Mouse (Mus musculus) intestine, embryonic 16.5 days (tissue): ENCODE results near the gene Btg2. TPM values are rescaled to one million over a fixed set of nuclear protein-coding genes. Genes with fewer than 3 reads are reported as not detected.

Source experiments
- ATAC-seq: fragments of 200-750 bp; cut with Nextera tagmentation; 2 replicates; pipeline ENCODE4 v1.8.0; 2017; ENCODE audit warnings: moderate TSS enrichment, moderate library complexity
- H3K27ac ChIP-seq: fragments of 300-500 bp; sonication (generic); 2 replicates; pipeline ENCODE4 v1.5.1; 2014; ENCODE audit warnings: mild to moderate bottlenecking, low read length
- H3K27me3 ChIP-seq: fragments of 300-500 bp; sonication (generic); replicated peaks from 2 replicates; pipeline ENCODE4 v1.6.1; 2014; ENCODE audit warnings: low read length, control low read depth, mixed read lengths; ENCODE audit not compliant: control insufficient read depth, insufficient read depth
- H3K36me3 ChIP-seq: fragments of 300-500 bp; sonication (generic); 2 replicates; pipeline ENCODE4 v1.6.1; 2014; ENCODE audit warnings: low read length, control low read depth; ENCODE audit not compliant: control insufficient read depth, insufficient read depth
- H3K4me1 ChIP-seq: fragments of 300-500 bp; sonication (generic); 2 replicates; pipeline ENCODE4 v1.6.1; 2014; ENCODE audit warnings: low read length, control low read depth, mixed read lengths; ENCODE audit not compliant: control insufficient read depth, insufficient read depth
- H3K4me2 ChIP-seq: fragments of 300-500 bp; sonication (generic); 2 replicates; pipeline ENCODE4 v1.6.1; 2014; ENCODE audit warnings: low read depth, low read length, control low read depth
- H3K4me3 ChIP-seq: fragments of 300-500 bp; sonication (generic); 2 replicates; pipeline ENCODE4 v1.5.1; 2014; ENCODE audit warnings: mild to moderate bottlenecking, low read length
- H3K9ac ChIP-seq: fragments of 300-500 bp; sonication (generic); 2 replicates; pipeline ENCODE4 v1.6.1; 2014; ENCODE audit warnings: low read depth, low read length
- H3K9me3 ChIP-seq: fragments of 300-500 bp; sonication (generic); 2 replicates; pipeline ENCODE4 v1.6.1; 2016; ENCODE audit warnings: low read length, control low read depth; ENCODE audit not compliant: control insufficient read depth
- WGBS: fragments of 180-500 bp; shearing (Covaris S2); extraction: QIAGEN DNeasy Blood & Tissue Kit; methylation state at CpG from one replicate; pipeline ENCODE4 v1.1.7; 2014; 5-methylcytosine and 5-hydroxymethylcytosine counted together
- polyA plus RNA-seq: library from polyadenylated mRNA; unstranded; fragments of >200 nt; fragmentation: Nextera tagmentation; extraction: Ambion mirVana; gene quantifications from 2 replicates; pipeline ENCODE4 v1.2.1, GENCODE M21; 2015

Gene Btg2
- polyA plus RNA-seq, 1 experiment from 2014 or later, result 42.9 TPM

DNA sequence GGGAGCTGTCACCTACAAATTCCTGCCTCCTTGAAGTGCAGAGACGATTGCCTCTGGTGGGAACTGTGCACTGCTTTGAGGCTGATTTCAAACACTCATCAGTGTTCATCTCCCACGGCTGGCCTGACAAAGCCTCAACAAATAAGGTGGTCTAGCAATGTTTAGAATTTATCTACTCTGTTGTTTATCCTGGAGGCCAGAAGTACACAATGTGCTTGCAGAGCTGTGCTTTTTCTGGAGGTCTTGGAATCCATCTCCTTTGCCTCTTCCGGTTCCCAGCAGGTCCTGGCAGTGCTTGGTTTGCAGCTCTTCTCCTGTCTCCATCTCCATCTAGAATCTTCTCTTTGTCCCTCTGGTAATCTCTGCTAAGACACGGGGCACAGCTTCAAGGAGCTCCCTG lies 22.6 kb downstream of the Btg2 start:
- Histone ChIP-seq H3K4me2 (no peak overlapping the region), H3K4me3 (no peak overlapping the region), H3K9ac (no peak overlapping the region), H3K36me3 (no peaks in the 10 kb centered on the region), H3K27ac (peak overlapping the region; percentile 75), H3K9me3 (no peaks in the 10 kb centered on the region), H3K4me1 (peaks cover 32% of the 10 kb centered on the region), H3K27me3 (no peaks in the 10 kb centered on the region)
- no peak for ATAC-seq
- WGBS, result 51% methylated on average over 4 of the region's 4 CpGs

- Histone ChIP-seq H3K27me3 (no peaks in the 10 kb centered on the region), H3K9me3 (no peaks in the 10 kb centered on the region), H3K36me3 (no peaks in the 10 kb centered on the region), H3K27ac (peak overlapping the region; percentile 75), H3K9ac (0 out of 2 replicates have a peak overlapping the region, but pooled peaks have one; percentile 9), H3K4me2 (peak overlapping the region; percentile 29), H3K4me3 (no peak overlapping the region), H3K4me1 (peaks cover 28% of the 10 kb centered on the region)
- WGBS, result 80% methylated on average over 9 of the region's 9 CpGs
- ATAC-seq, result peak; percentile 4; the same call in 1 of the 2 replicates
These were observed 23.2 kb downstream of the Btg2 start for GRCm38 (mm10) chr1:134055666-134056245.

DNA sequence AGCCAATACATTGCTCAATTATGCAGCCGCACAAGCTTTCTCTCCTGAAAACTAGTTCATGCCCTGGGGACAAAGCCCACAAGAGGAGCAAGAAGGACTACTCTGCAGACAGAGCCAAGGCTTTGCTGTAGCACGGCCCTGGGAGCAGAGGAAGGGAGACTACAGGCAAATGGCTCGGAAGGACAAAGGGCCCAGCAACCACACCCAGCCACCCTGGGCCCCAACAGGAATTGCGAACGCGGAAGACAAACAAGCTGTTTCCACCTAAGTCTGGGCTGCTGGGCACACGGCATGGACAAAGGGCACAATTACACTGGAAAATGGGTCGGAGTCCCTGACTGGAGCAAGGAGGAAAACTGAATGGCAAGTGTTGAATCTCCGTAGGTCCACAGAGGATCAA lies 23.9 kb downstream of the Btg2 start:
- Histone ChIP-seq H3K36me3 (no peaks in the 10 kb centered on the region), H3K9me3 (no peaks in the 10 kb centered on the region), H3K4me1 (peaks cover 22% of the 10 kb centered on the region), H3K27ac (peak overlapping the region; percentile 75), H3K9ac (peak overlapping the region; percentile 9; the same call in 1 of the 2 replicates), H3K4me2 (peak overlapping the region; percentile 29), H3K27me3 (no peaks in the 10 kb centered on the region), H3K4me3 (no peak overlapping the region)
- WGBS, result 57% methylated on average over 9 of the region's 9 CpGs
- ATAC-seq, result peak; percentile 81

- H3K36me3 ChIP-seq, result no peaks in the 10 kb centered on the region
- no peak overlapping the region for H3K9ac ChIP-seq
- H3K27me3 ChIP-seq, result no peaks in the 10 kb centered on the region
- no peaks in the 10 kb centered on the region for H3K9me3 ChIP-seq
- H3K4me3 ChIP-seq, result no peak overlapping the region
- H3K4me2 ChIP-seq, result no peak overlapping the region
- no peak overlapping the region for H3K27ac ChIP-seq
- H3K4me1 ChIP-seq, result peaks cover 18% of the 10 kb centered on the region
- WGBS, result 5% methylated on average over 6 of the region's 6 CpGs
- no peak for ATAC-seq
These were observed 25.7 kb downstream of the Btg2 start for GRCm38 (mm10) chr1:134053207-134053606.

GRCm38 (mm10) chr1:134049542-134049941 lies 29.4 kb downstream of the Btg2 start:
- 74% methylated on average over 6 of the region's 6 CpGs for WGBS
- ATAC-seq, result no peak
- Histone ChIP-seq H3K4me2 (no peak overlapping the region), H3K9me3 (no peaks in the 10 kb centered on the region), H3K27me3 (no peaks in the 10 kb centered on the region), H3K9ac (no peak overlapping the region), H3K4me3 (no peak overlapping the region), H3K27ac (no peak overlapping the region), H3K4me1 (peaks cover 6% of the 10 kb centered on the region; the same call in 1 of the 2 replicates), H3K36me3 (no peaks in the 10 kb centered on the region)

DNA sequence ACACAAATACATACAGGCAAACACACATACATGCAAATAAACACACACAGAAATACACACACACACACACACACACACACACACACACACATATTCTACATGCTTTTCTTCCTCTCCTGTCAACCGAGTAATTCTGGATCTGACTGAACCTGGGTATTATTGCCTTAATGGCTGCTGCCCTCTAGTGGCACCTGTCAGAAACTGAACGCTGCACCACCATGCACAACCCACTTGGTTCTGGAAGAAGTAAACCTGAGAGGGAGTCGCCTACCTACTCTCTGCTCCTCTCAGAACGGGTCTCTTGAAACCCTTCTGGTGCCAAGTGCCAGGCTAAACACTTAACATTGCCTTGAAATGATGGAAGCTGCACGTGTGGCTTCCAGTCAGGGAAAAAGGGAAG lies 30.2 kb downstream of the Btg2 start:
- Histone ChIP-seq H3K27ac (no peak overlapping the region), H3K4me3 (no peak overlapping the region), H3K4me2 (no peak overlapping the region), H3K9me3 (no peaks in the 10 kb centered on the region), H3K27me3 (no peaks in the 10 kb centered on the region), H3K9ac (no peak overlapping the region), H3K36me3 (no peaks in the 10 kb centered on the region), H3K4me1 (peaks cover 6% of the 10 kb centered on the region; the same call in 1 of the 2 replicates)
- peak; percentile 33; the same call in 1 of the 2 replicates for ATAC-seq
- 3% methylated on average over 5 of the region's 5 CpGs for WGBS

- Histone ChIP-seq H3K9ac (no peak overlapping the region), H3K4me1 (peaks cover 6% of the 10 kb centered on the region; the same call in 1 of the 2 replicates), H3K36me3 (no peaks in the 10 kb centered on the region), H3K27me3 (no peaks in the 10 kb centered on the region), H3K9me3 (no peaks in the 10 kb centered on the region), H3K27ac (no peak overlapping the region), H3K4me3 (no peak overlapping the region), H3K4me2 (no peak overlapping the region)
- 80% methylated on average over 6 of the region's 6 CpGs for WGBS
- no peak for ATAC-seq
These were observed 31.5 kb downstream of the Btg2 start for GRCm38 (mm10) chr1:134047431-134047830.

GRCm38 (mm10) chr1:134046387-134046786 lies 32.5 kb downstream of the Btg2 start:
- Histone ChIP-seq H3K4me2 (peak overlapping the region; percentile 44), H3K9me3 (no peaks in the 10 kb centered on the region), H3K4me1 (peaks cover 6% of the 10 kb centered on the region; the same call in 1 of the 2 replicates), H3K27ac (no peak overlapping the region), H3K9ac (0 out of 2 replicates have a peak overlapping the region, but pooled peaks have one; percentile 44), H3K4me3 (no peak overlapping the region), H3K36me3 (no peaks in the 10 kb centered on the region), H3K27me3 (no peaks in the 10 kb centered on the region)
- 23% methylated on average over 23 of the region's 23 CpGs for WGBS
- 0 out of 2 replicates have a peak, but pooled peaks have one; percentile 12 for ATAC-seq

- Histone ChIP-seq H3K36me3 (no peaks in the 10 kb centered on the region), H3K4me2 (peak overlapping the region; percentile 44), H3K4me1 (peaks cover 6% of the 10 kb centered on the region; the same call in 1 of the 2 replicates), H3K27ac (no peak overlapping the region), H3K9ac (peak overlapping the region; percentile 31; the same call in 1 of the 2 replicates), H3K27me3 (no peaks in the 10 kb centered on the region), H3K4me3 (no peak overlapping the region), H3K9me3 (no peaks in the 10 kb centered on the region)
- ATAC-seq, result peak; percentile 63
- WGBS, result 8% methylated on average over 9 of the region's 9 CpGs
These were observed 32.9 kb downstream of the Btg2 start for GRCm38 (mm10) chr1:134045971-134046370.
